Mouse (Mus musculus) olfactory bulb, adult 2 months (tissue): ENCODE measurements around the gene Herpud1. TPM values are rescaled to one million over a fixed set of nuclear protein-coding genes. Genes with fewer than 3 reads are reported as not detected.

Experiments used
- H3K27ac ChIP-seq: fragments of 200-500 bp; 2 replicates; pipeline ENCODE4 v1.5.1; 2012; ENCODE audit warnings: low read depth, low read length; ENCODE audit not compliant: insufficient read depth
- H3K4me1 ChIP-seq: fragments of 200-500 bp; 2 replicates; pipeline ENCODE4 v1.6.1; 2012; ENCODE audit warnings: low read length; ENCODE audit not compliant: control insufficient read depth, insufficient read depth
- H3K4me3 ChIP-seq: fragments of 200-500 bp; 2 replicates; pipeline ENCODE4 v1.5.1; 2012; ENCODE audit warnings: mild to moderate bottlenecking, low read depth, low read length, moderate library complexity; ENCODE audit not compliant: insufficient read depth
- CTCF ChIP-seq: fragments of 200-500 bp; IDR thresholded peaks from 2 replicates; pipeline ENCODE4 v1.5.1; 2012; ENCODE audit warnings: low read depth, mild to moderate bottlenecking, low read length, moderate library complexity; ENCODE audit not compliant: insufficient read depth
- POLR2A ChIP-seq: fragments of 200-500 bp; IDR thresholded peaks from 2 replicates; pipeline ENCODE4 v1.6.1; 2012; ENCODE audit warnings: mild to moderate bottlenecking, low read depth, low read length, moderate library complexity; ENCODE audit not compliant: insufficient read depth
- WGBS: fragments of 180-500 bp; shearing (Covaris S2); methylation state at CpG from one replicate; pipeline ENCODE4 v1.1.7; 2018; 5-methylcytosine and 5-hydroxymethylcytosine counted together
- polyA plus RNA-seq: library from polyadenylated mRNA; stranded (reverse); fragments of >200 nt; gene quantifications from 2 replicates; pipeline ENCODE4 v1.2.4, GENCODE M21; 2012; ENCODE audit warnings: low replicate concordance; ENCODE audit not compliant: missing spikeins, insufficient read depth, insufficient read length

Gene Herpud1
- polyA plus RNA-seq, 1 experiment: not detected

- no peak overlapping the region for H3K4me3 ChIP-seq
- no peak overlapping the region for H3K27ac ChIP-seq
- TF ChIP-seq CTCF (no peak), POLR2A (no peak)
- WGBS: 87% methylated on average over 9 of the region's 9 CpGs
- peaks cover 12% of the 10 kb centered on the region for H3K4me1 ChIP-seq
Measured at GRCm38 (mm10) chr8:94365410-94365981, 20.7 kb upstream of the Herpud1 start.

GRCm38 (mm10) chr8:94370839-94371238 lies 15.4 kb upstream of the Herpud1 start:
- no peaks in the 10 kb centered on the region for H3K4me1 ChIP-seq
- WGBS: 87% methylated on average over 5 of the region's 5 CpGs
- TF ChIP-seq POLR2A: no peak
- no peak for TF ChIP-seq CTCF
- H3K27ac ChIP-seq: no peak overlapping the region
- H3K4me3 ChIP-seq: no peak overlapping the region

GRCm38 (mm10) chr8:94372955-94373599 lies 13.2 kb upstream of the Herpud1 start:
- no peak overlapping the region for H3K27ac ChIP-seq
- 88% methylated on average over 6 of the region's 6 CpGs for WGBS
- H3K4me3 ChIP-seq: no peak overlapping the region
- no peak for TF ChIP-seq POLR2A
- TF ChIP-seq CTCF: no peak
- no peaks in the 10 kb centered on the region; the same call in 1 of the 2 replicates for H3K4me1 ChIP-seq

- TF ChIP-seq POLR2A: no peak
- H3K4me1 ChIP-seq: no peaks in the 10 kb centered on the region; the same call in none of the 2 replicates
- 77% methylated on average over 3 of the region's 3 CpGs for WGBS
Measured at GRCm38 (mm10) chr8:94375551-94375991, 10.7 kb upstream of the Herpud1 start.

DNA sequence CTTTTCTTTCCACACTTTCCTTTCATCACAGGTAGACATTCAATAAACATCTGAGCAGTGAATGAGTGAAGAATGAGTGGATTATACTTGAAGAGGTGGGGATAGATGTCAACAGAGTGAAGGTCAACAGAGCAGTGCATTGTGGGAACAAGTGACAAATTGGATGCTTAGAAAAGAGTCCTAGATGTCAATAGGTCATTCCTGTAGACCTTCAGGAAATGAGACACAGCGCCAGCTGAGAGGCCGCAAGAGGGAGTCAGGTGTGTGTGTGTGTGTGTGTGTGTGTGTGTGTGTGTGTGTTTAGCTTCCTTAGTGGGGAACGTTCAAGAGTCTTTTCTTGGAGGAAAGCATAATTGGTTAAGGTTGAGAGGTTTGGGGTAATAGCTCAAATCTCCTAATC lies 10.1 kb upstream of the Herpud1 start:
- 84% methylated on average over 3 of the region's 3 CpGs for WGBS
- no peak overlapping the region for H3K27ac ChIP-seq
- H3K4me1 ChIP-seq: no peaks in the 10 kb centered on the region; the same call in none of the 2 replicates
- TF ChIP-seq CTCF (no peak), POLR2A (no peak)
- H3K4me3 ChIP-seq: no peak overlapping the region

More at GRCm38 (mm10) chr8:94375551-94375991, 10.7 kb upstream of the Herpud1 start:
- Histone ChIP-seq H3K27ac (no peak overlapping the region), H3K4me3 (no peak overlapping the region)

GRCm38 (mm10) chr8:94376580-94376979 lies 9.7 kb upstream of the Herpud1 start:
- no peak overlapping the region for H3K4me3 ChIP-seq
- no peaks in the 10 kb centered on the region; the same call in none of the 2 replicates for H3K4me1 ChIP-seq
- H3K27ac ChIP-seq: no peak overlapping the region
- 93% methylated on average over 2 of the region's 2 CpGs for WGBS
- TF ChIP-seq CTCF (no peak), POLR2A (no peak)

DNA sequence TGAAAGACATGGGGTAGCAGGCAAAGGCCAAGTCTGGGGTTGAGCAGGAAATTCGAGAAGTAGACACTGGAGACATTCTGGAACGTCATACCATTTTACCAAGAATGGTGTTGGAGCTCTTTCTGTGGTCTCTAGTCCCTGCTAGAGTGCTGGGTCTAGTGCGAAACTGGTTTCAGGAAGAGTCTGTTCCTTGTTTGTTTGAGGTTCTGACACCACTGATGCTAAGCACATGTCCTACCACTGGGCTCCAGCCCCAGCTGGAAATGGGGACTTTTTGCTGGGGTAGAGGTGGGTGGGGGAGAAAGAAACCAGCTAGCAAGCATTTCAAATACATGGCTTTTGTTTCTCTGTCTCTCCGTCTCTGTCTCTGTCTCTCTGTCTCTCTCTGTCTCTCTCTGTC lies 9.2 kb upstream of the Herpud1 start:
- H3K4me1 ChIP-seq: no peaks in the 10 kb centered on the region; the same call in none of the 2 replicates
- no peak overlapping the region for H3K27ac ChIP-seq
- 94% methylated on average over 4 of the region's 4 CpGs for WGBS
- no peak overlapping the region for H3K4me3 ChIP-seq
- TF ChIP-seq POLR2A (no peak), CTCF (no peak)

DNA sequence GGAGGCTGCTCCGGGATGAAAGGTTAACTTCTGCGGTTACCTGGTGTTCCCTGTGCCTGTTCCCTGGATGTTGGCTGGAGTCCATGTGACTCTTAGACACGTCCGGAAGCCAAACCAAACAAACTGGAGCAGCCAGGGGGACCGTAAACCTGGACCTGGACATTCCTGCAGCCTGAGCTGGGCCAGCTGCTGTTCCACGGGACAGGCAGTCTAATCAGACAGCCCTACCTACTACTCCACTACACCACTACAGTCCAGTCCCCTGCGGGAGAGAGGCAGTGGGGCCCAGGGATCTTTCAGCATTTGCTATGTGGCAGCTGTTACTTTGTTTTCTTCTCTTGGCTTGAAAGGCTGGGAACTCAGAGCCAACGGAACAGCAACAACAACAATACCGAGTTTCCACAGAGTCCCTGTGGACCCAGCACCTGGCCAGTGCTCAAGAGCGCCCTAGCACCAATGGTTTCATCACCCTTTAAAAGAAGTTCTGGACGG lies 8.5 kb upstream of the Herpud1 start:
- 55% methylated on average over 11 of the region's 11 CpGs for WGBS
- no peak overlapping the region for H3K27ac ChIP-seq
- TF ChIP-seq CTCF: no peak
- TF ChIP-seq POLR2A: no peak
- no peaks in the 10 kb centered on the region; the same call in none of the 2 replicates for H3K4me1 ChIP-seq
- no peak overlapping the region for H3K4me3 ChIP-seq

GRCm38 (mm10) chr8:94378763-94379415 lies 7.3 kb upstream of the Herpud1 start:
- TF ChIP-seq POLR2A: no peak
- no peak for TF ChIP-seq CTCF

More at GRCm38 (mm10) chr8:94378763-94379415, 7.3 kb upstream of the Herpud1 start:
- no peaks in the 10 kb centered on the region; the same call in none of the 2 replicates for H3K4me1 ChIP-seq
- no peak overlapping the region for H3K4me3 ChIP-seq
- no peak overlapping the region for H3K27ac ChIP-seq
- 94% methylated on average over 15 of the region's 15 CpGs for WGBS
